Mouse (Mus musculus): Measurements from ENCODE around the gene Prex1.

Prex1 gene

GRCm38 (mm10) chr2:166658380-166658779 is 55.3 kb downstream of the Prex1 start:
- DNase-seq = no peak

DNA sequence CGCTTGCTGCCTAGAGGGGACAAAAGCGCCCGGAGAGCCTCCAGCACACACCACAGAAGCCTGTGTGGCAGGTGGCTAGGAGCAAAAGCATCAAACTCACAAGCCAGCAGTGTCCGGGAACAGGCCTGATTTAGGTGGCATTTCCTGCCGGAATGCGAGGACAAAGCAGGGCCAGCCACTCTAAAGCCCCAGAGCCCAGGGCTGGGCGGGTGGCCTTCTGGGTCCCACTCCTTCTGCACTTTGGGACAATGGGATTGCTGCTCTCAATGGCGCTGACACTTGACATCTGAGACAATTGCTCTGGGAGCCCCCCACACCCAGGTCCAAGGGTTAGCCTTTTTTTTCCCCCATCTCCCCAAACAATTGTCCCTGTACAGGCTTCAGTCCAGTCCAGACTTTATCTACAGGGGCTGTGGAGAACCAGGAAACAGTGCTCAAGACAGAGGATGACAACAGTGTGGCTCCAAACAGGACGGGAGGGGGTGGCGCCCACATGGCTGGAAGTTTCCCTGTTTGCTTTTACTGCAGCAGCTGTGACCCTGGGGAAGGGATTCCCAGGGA is 56.1 kb downstream of the Prex1 start:
- peak; percentile 38 to 58 for DNase-seq

- DNase-seq = no peak
Measured at GRCm38 (mm10) chr2:166656630-166657029, 57.0 kb downstream of the Prex1 start.

DNA sequence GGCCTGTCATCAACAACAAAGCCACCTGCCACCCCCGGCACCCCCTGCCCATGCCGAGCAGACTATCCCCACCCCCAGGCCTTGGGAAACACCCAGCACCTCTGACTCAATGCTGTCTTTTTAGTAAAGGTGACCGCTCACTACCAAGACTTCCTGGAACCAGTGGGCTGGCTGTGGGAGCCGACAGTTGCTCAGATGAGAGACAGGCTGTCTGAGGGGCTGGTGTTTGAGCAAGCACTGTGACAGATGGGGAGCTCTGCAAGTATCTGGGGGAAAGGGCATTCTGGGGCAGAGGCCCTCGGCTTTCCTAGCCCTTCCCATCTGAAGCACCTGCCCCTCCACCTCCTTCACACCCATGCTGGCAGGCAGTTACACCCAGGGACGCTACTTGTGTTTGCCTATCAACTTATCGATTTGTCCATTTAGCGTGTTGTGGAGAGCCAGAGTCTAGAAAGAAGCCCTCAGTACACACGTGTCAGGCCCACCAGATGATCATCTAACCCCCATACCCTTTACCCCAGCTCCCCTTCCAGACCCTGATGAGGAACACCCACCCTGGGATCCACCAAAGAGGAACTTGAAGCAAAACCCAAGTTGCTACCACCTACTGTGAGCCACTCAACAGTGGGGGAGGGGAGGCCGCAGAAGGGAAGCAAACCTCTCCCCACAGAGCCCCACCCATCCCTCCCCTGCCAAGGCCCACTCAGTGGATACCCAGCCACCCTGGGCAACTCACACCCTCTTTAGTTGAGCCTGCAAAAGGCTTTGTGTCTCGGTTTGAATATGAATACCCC is 57.7 kb downstream of the Prex1 start:
- DNase-seq = peak; percentile 59 to 66

GRCm38 (mm10) chr2:166655308-166655707 is 58.3 kb downstream of the Prex1 start:
- DNase-seq = no peak

DNA sequence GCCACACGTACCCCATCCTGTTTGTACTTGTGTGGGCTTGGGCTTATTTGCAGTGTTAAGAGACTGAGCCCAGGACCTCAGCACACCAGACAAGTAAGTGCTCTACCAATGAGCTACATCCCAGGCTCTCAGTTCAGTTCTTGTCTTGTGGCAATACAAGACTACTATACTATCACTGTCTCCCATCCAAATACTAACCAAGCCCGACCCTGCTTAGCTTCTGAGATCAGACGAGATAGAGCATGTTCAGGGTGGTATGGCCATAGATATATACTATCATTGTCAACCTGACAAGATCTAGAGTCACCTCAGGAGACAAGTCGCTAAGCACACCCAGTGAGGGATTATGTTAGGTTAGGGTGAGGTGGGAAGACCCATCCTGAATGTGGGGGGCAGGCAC is 58.8 kb downstream of the Prex1 start:
- no peak for DNase-seq

DNA sequence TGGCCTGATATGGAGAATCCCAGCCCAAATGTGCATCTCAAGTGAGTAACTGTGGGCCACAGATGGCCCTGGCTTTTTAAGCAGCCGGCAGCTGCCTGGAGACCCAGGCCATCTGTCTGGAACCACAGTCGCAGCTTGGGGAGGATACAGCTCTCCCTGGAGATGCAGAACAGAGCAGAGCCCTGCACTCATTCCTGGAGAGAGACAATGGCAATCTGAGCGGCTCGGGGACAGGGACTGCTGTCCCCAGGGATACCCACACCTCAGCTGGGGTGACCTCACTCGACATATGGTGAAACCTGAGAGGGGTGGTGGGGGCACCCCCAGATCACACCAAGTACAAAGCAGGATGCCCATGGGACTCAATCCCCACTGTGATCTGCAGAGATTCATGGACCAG is 60.1 kb downstream of the Prex1 start:
- no peak for DNase-seq

DNA sequence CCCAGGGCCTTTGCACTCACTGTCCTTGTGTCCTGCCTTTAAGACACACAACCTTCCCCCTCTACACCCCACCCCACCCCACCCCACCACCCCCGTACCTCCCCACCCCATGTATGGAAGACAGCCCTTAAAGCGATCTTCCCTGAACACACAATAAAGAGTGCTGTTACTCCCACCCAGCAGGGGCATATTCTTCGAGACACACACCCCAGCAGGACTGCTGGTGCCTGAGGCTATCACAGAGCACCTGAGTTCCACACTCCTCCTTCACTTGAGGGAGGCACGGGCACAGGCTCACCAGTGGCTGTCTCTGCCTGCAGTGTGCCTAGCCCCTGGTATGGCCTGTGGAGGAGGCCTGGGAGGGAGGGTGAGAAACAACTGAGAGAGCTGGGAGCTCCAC is 61.0 kb downstream of the Prex1 start:
- DNase-seq = no peak

DNA sequence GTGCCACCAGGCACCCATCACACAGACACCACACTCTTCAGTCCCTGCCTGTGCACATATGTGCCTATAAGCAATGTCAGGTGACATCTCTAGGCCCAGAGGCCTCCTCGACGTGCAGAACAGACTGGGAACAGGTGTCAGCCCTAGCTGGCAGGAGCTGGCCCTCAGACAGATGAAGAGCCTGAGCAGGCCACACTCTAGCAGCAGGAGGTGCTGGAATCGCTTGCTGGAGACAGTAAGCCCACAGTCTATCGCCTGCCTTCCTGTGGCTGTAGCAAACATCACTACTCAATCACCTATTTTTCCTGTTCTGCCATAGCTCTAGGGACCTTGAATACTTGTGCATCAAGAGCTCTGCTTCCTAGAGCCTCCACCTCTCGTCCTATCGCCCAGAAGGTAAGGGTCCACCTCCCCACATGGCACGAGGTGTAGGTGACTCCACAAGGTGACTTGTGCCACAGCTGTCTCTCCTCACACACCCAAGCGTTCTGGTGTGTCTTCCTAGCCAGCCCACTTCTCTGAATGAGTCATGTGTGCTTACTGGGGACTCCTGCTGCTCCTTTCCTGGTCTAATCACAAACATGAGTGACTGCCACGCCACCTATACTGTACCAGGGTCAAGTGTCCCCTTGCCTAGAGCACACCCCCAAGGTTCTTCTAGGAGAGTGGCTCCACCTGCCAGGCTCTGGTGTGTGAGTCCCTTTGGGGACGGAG is 62.2 kb downstream of the Prex1 start:
- DNase-seq = no peak

- peak; percentile 79 to 85 for DNase-seq
Measured at GRCm38 (mm10) chr2:166650414-166650813, 63.2 kb downstream of the Prex1 start.

- DNase-seq = no peak
Measured at GRCm38 (mm10) chr2:166647242-166647641, 66.4 kb downstream of the Prex1 start.

GRCm38 (mm10) chr2:166646434-166647088 is 67.1 kb downstream of the Prex1 start:
- no peak for DNase-seq

GRCm38 (mm10) chr2:166644816-166645215 is 68.8 kb downstream of the Prex1 start:
- no peak for DNase-seq

DNA sequence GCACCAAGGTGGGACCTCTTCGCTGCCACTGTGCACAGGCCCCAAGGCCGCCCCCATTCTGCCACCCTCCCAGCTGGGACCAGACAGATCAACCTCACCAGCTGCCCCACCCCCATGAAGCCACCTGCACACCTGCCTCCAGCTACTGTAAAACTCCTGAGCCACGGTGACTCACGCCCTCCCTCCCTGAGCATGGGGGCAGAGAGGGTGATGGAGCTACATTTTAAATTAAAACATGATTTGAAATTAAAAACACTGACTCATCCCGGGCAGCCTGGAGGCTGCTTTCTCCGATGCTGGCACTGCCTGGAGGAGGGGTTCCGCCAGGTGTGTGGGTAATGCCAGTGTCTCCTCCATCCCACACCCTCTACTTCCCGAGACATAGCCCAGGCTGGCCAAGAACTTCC is 71.0 kb downstream of the Prex1 start:
- DNase-seq = no peak

DNA sequence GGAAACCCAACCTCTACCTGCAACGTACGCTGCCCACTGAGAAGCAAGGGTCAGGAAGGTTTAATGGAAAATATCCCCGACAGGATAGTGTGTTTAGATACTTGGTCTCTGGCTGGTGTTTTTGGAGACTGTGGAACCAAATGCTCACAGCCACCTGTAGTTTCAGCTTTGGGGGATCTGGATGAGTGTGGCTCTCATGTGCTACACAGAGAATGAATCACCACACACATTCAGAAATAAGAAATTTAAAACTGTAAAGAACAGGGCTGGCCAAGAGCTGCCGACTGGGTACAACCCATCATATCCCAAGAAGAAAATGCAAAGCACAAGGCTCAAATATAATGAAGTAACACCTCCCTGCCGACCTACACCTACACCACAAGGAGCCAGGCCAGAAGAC is 73.9 kb downstream of the Prex1 start:
- no peak for DNase-seq

- no peak for DNase-seq
Measured at GRCm38 (mm10) chr2:166638947-166639641, 74.5 kb downstream of the Prex1 start.

GRCm38 (mm10) chr2:166638079-166638800 is 75.4 kb downstream of the Prex1 start:
- DNase-seq = no peak

DNA sequence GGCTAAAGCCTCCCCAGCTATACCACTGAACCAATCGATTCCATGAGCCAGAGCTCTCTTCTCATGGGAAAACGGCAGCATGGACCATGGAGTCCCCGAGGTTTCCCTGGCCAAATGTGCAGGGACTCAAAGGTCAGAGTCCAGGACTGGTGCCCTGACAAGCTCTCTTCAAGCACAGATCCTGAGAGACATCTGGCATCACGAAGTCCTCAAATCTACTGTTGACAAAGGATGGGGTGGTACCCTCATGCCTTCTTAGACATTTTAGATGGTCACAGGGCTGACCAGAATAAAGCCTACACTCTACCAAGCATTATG is 76.0 kb downstream of the Prex1 start:
- DNase-seq = no peak

DNA sequence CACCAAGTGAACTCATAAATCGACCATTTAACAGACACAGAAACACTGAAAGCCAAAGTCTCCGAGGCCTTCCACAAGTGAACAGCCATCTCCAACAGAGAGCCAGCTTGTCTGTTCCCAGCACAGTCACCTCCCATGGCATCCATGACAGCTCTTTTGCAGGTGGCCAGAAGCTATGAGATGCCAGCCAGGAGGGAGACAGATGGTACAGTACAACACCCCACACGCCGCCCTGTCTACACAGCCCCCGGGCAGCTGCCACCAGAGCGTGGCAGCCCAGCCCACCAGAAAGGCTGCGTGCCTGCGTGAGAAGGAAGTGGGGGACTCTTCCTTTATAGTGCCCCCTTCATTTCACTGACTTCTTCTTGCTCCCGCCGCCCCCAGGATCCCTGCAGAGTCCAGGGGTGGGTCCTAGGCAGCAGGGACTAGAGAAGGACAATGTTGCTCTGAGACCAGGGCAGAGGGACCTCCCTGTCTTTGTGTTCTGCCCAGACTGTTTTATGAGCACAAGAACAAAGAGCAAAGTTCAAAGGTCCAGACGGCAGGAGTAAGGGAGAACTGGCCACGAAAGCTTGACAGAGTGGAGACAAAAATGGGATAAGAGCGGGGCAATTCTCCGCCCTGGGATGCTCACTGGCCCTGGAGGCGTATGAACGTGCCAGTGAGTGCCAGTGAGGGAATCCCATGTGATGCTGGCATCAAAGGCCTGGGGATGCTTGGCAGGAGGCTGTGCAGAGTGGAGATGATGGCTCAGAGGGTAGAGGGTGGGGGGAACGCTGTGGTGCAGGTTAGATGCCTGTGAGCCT is 76.6 kb downstream of the Prex1 start:
- no peak for DNase-seq

- DNase-seq = no peak
Measured at GRCm38 (mm10) chr2:166635521-166635920, 78.1 kb downstream of the Prex1 start.

DNA sequence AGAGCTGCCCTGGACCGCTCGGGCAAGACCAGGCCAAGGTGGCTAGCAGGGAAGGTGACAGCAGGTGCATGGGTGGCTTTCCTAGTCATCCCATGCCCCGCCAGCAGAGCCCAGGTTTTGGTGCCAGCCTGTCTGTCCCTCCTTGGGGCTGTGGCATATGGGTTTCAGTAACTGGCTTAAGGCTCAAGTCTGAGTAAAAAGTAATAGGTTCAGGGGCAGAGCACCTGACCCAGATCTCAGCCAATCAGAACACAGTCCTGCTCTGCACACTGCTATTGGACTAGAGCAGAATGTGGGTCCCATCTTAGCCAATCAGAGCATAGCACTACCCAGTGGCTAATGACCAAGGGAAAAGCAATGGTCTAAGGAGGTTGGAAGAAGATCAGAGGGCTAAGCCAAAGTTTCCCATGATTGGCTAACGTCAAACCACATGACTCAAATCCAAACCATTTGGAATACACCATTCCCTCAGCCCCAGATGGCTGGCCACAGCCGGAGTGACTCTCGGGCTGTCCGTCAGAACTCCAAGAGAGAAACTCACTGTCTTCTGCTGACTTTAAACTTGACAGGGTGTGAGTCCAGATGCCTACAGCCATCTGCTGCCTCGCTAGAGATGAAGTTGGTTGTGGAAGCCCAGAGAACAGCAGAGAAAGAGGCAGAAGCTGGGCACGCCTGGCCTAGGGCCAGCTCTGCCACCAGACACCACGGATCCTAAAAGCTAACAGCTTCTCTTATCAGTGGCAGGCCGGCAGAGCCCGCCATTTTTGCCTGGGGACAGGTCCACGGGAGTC is 80.9 kb downstream of the Prex1 start:
- no peak for DNase-seq
